Mouse (Mus musculus): ENCODE measurements at regions not wholly inside any gene's neighbourhood (a gene's known extent, or its start where the extent isn't known, plus 50 kb on each side); places are given as distances from the start of the nearest gene placed in this dataset.

DNA sequence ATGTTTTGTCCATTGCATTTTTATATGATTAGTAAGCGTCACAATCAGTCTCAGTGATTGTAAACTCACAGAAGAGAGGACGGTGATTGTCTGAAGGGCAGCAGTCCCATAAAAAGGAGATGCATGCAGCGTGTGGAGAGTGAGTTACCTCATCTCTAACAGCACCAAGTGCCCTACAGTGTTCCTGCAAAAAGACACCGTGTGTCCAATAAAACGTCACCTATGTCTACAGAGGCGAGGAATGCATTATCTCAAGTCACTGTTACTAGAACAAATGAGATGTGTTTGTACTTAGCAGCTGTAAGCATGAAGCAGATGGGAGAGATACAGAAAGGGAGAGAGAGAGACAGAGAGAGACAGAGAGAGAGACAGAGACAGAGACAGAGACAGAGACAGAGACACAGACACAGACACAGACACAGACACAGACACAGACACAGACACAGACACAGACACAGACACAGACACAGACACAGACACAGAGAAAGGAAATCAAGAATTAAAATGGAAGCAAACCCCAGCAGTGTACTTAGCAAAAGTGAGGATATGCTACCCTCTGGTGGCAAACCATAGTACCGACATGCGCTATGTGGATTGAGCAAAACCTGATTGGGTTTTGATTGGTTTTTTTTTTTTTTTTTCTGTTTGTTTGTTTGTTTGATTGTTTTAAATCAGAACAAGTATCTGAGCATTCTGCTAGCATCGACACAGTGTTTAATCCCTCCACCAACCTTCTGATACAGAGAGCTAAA lies 352.9 kb downstream of the Phf14 start:
- intact Hi-C loops (cut with DNase I; ENCODE audit: low total_unique reads) = no loop called here
- peak; percentile 8 for DNase-seq

Measured in gastrocnemius, postnatal 14 days (tissue).